Mouse (Mus musculus): ENCODE measurements around the gene Nemp2. TPM values are rescaled to one million over a fixed set of nuclear protein-coding genes. Genes with fewer than 3 reads are reported as not detected.

Nemp2 gene
- polyA plus RNA-seq, 2 experiments, result 1.6 to 2.6 TPM

GRCm38 (mm10) chr1:52638101-52638500, 7.6 kb downstream of the Nemp2 start:
- no peaks in the 10 kb centered on the region for H3K9me3 ChIP-seq (ENCODE audit: control insufficient read depth, low read length)
- H3K9ac ChIP-seq (replicated peaks), result no peak overlapping the region
- TF ChIP-seq EP300 (IDR thresholded peaks at IDR 0.05; ENCODE audit: low read depth), result no peak
- no peak for TF ChIP-seq CTCF (IDR thresholded peaks at IDR 0.05; ENCODE audit: low read depth)
- H3K27ac ChIP-seq, result no peak overlapping the region
- H3K4me3 ChIP-seq (ENCODE audit: insufficient read depth in 1 of 2, low read depth in 2 of 2, low read length in 2 of 2), result no peak overlapping the region
- DNase-seq (ENCODE audit: low read depth in 3 of 3, low spot score in 3 of 3) (no peak), ATAC-seq (ENCODE audit: insufficient read depth) (no peak)
- H3K27me3 ChIP-seq (ENCODE audit: control insufficient read depth, insufficient read depth, low read length), result no peaks in the 10 kb centered on the region
- WGBS (ENCODE audit: insufficient replicate concordance), result 79% methylated on average over 2 of the region's 2 CpGs
- no peak overlapping the region for H3K4me2 ChIP-seq (ENCODE audit: low read depth)
- no peaks in the 10 kb centered on the region for H3K4me1 ChIP-seq (replicated peaks; ENCODE audit: control insufficient read depth in 2 of 2, insufficient read depth in 2 of 2, low read length in 1 of 2)
- no peaks in the 10 kb centered on the region for H3K36me3 ChIP-seq (replicated peaks; ENCODE audit: control insufficient read depth, insufficient read depth, low read depth)

GRCm38 (mm10) chr1:52639090-52639489, 8.6 kb downstream of the Nemp2 start:
- DNase-seq (ENCODE audit: low read depth in 3 of 3, low spot score in 3 of 3) (no peak), ATAC-seq (ENCODE audit: insufficient read depth) (no peak)
- Histone ChIP-seq H3K9ac (replicated peaks) (no peak overlapping the region), H3K27me3 (ENCODE audit: control insufficient read depth, insufficient read depth, low read length) (no peaks in the 10 kb centered on the region), H3K36me3 (replicated peaks; ENCODE audit: control insufficient read depth, insufficient read depth, low read depth) (no peaks in the 10 kb centered on the region), H3K27ac (no peak overlapping the region), H3K9me3 (ENCODE audit: control insufficient read depth, low read length) (no peaks in the 10 kb centered on the region), H3K4me2 (ENCODE audit: low read depth) (no peak overlapping the region), H3K4me1 (replicated peaks; ENCODE audit: control insufficient read depth in 2 of 2, insufficient read depth in 2 of 2, low read length in 1 of 2) (no peaks in the 10 kb centered on the region), H3K4me3 (ENCODE audit: insufficient read depth in 1 of 2, low read depth in 2 of 2, low read length in 2 of 2) (no peak overlapping the region)
- TF ChIP-seq CTCF (IDR thresholded peaks at IDR 0.05; ENCODE audit: low read depth) (no peak), EP300 (IDR thresholded peaks at IDR 0.05; ENCODE audit: low read depth) (no peak)
- 66% methylated on average over 7 of the region's 7 CpGs for WGBS (ENCODE audit: insufficient replicate concordance)

- Histone ChIP-seq H3K36me3 (replicated peaks; ENCODE audit: control insufficient read depth, insufficient read depth, low read depth) (no peaks in the 10 kb centered on the region), H3K4me2 (ENCODE audit: low read depth) (no peak overlapping the region), H3K27me3 (ENCODE audit: control insufficient read depth, insufficient read depth, low read length) (no peaks in the 10 kb centered on the region), H3K27ac (no peak overlapping the region), H3K9me3 (ENCODE audit: control insufficient read depth, low read length) (no peaks in the 10 kb centered on the region), H3K9ac (replicated peaks) (no peak overlapping the region), H3K4me1 (replicated peaks; ENCODE audit: control insufficient read depth in 2 of 2, insufficient read depth in 2 of 2, low read length in 1 of 2) (no peaks in the 10 kb centered on the region), H3K4me3 (ENCODE audit: insufficient read depth in 1 of 2, low read depth in 2 of 2, low read length in 2 of 2) (no peak overlapping the region)
- DNase-seq (ENCODE audit: low read depth in 3 of 3, low spot score in 3 of 3), result no peak
- no peak for ATAC-seq (ENCODE audit: insufficient read depth)
- TF ChIP-seq EP300 (IDR thresholded peaks at IDR 0.05; ENCODE audit: low read depth) (no peak), CTCF (IDR thresholded peaks at IDR 0.05; ENCODE audit: low read depth) (no peak)
- 63% methylated on average over 6 of the region's 6 CpGs for WGBS (ENCODE audit: insufficient replicate concordance)
Measured at GRCm38 (mm10) chr1:52640266-52640665, 9.8 kb downstream of the Nemp2 start.

GRCm38 (mm10) chr1:52640736-52641135, 10.2 kb downstream of the Nemp2 start:
- Histone ChIP-seq H3K4me3 (ENCODE audit: insufficient read depth in 1 of 2, low read depth in 2 of 2, low read length in 2 of 2) (no peak overlapping the region), H3K9ac (replicated peaks) (no peak overlapping the region), H3K27ac (no peak overlapping the region), H3K4me2 (ENCODE audit: low read depth) (no peak overlapping the region), H3K36me3 (replicated peaks; ENCODE audit: control insufficient read depth, insufficient read depth, low read depth) (no peaks in the 10 kb centered on the region), H3K9me3 (ENCODE audit: control insufficient read depth, low read length) (no peaks in the 10 kb centered on the region), H3K4me1 (replicated peaks; ENCODE audit: control insufficient read depth in 2 of 2, insufficient read depth in 2 of 2, low read length in 1 of 2) (no peaks in the 10 kb centered on the region), H3K27me3 (ENCODE audit: control insufficient read depth, insufficient read depth, low read length) (no peaks in the 10 kb centered on the region)
- 68% methylated on average over 4 of the region's 4 CpGs for WGBS (ENCODE audit: insufficient replicate concordance)
- DNase-seq (ENCODE audit: low read depth in 3 of 3, low spot score in 3 of 3) (no peak), ATAC-seq (ENCODE audit: insufficient read depth) (no peak)
- TF ChIP-seq CTCF (IDR thresholded peaks at IDR 0.05; ENCODE audit: low read depth) (no peak), EP300 (IDR thresholded peaks at IDR 0.05; ENCODE audit: low read depth) (no peak)

- H3K9me3 ChIP-seq (ENCODE audit: control insufficient read depth, low read length), result no peaks in the 10 kb centered on the region
- H3K27ac ChIP-seq, result no peak overlapping the region
- H3K4me2 ChIP-seq (ENCODE audit: low read depth), result no peak overlapping the region
- H3K36me3 ChIP-seq (replicated peaks; ENCODE audit: control insufficient read depth, insufficient read depth, low read depth), result no peaks in the 10 kb centered on the region; the same call in 1 of the 2 replicates
- no peak overlapping the region for H3K9ac ChIP-seq (replicated peaks)
- H3K27me3 ChIP-seq (ENCODE audit: control insufficient read depth, insufficient read depth, low read length), result no peaks in the 10 kb centered on the region
- DNase-seq (ENCODE audit: low read depth in 3 of 3, low spot score in 3 of 3), result peak in 1 of 3 experiments; percentile 9
- WGBS (ENCODE audit: insufficient replicate concordance), result 61% methylated on average over 11 of the region's 11 CpGs
- H3K4me3 ChIP-seq (ENCODE audit: insufficient read depth in 1 of 2, low read depth in 2 of 2, low read length in 2 of 2), result no peak overlapping the region
- TF ChIP-seq EP300 (IDR thresholded peaks at IDR 0.05; ENCODE audit: low read depth) (no peak), CTCF (IDR thresholded peaks at IDR 0.05; ENCODE audit: low read depth) (peak; percentile 50; the same call in 1 of the 2 replicates)
- H3K4me1 ChIP-seq (replicated peaks; ENCODE audit: control insufficient read depth in 2 of 2, insufficient read depth in 2 of 2, low read length in 1 of 2), result no peaks in the 10 kb centered on the region; a peak in 1 of 4 replicates
- ATAC-seq (ENCODE audit: insufficient read depth), result no peak
Measured at GRCm38 (mm10) chr1:52648153-52649027, 17.9 kb downstream of the Nemp2 start.
